Mouse (Mus musculus): ENCODE data around the gene Pfdn6. TPM values are rescaled to one million over a fixed set of nuclear protein-coding genes. Genes with fewer than 3 reads are reported as not detected.
A peak's percentile ranks its signal among the peaks of the same experiment; 100 is the strongest.

Pfdn6 gene
- polyA plus RNA-seq, 1 experiment from 2014 or later, result 151 TPM

DNA sequence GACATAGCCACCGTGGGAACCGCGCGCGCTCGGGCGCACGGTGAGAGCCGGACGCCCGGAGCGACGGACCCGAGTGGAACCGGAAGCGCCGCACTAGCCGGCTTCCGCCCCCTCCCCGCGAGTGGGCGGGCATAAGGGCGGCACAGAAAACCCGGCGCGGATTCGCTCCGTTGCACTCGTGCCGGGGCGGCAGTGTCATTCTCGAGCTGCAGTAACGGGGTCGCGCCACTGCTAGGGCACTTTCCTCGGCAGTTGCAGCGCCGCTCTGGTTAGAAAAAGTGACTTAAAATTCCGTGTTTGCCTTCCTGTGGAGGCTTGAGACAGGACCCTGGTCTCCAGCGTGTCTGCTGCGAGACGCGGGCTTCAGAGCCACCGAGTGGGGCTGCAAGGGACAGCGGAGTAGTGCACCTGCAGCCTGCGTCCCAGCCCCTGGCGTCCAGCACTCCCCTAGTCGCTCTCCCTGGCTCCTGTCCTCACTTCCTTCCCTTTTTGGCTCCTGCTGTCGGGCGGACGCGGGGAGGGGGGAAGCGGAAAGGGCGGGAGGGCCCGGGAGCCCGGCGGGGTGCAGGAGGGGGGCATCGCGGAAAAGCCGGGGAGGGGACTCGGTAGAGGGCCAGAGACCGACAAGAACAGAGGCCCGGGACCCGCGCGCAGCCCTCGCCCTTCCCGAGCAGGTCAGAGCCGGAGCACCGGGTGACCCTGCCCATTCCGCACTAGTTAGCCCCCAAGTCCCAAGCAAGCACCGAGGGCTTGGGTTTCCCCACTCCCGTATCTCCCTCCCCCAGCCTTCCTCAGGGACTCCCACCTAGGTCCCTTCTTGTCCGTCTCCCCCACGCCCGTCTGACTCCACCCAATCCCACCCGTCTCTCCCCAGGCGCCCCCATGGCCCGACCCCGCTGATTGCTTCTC is 10.5 kb downstream of the Pfdn6 start, which contains the start of gene Rgl2:
Gene Rgl2, plus strand, starts transcription at position 173 of the 909 bp plus-strand sequence.
- H3K4me3 ChIP-seq (ENCODE audit: low read length), result peak within 1 kb of the TSS; percentile 82
- peak within 1 kb of the TSS; percentile 94 for H3K4me2 ChIP-seq (ENCODE audit: low read depth, low read length)
- H3K36me3 ChIP-seq (ENCODE audit: control insufficient read depth, insufficient read depth, low read length), result peaks cover 8% of the 10 kb centered on the region
- no peaks in the 10 kb centered on the region for H3K9me3 ChIP-seq (ENCODE audit: control insufficient read depth, low read length)
- H3K27ac ChIP-seq (ENCODE audit: low read length), result peak within 1 kb of the TSS; percentile 99
- no peaks in the 10 kb centered on the region for H3K27me3 ChIP-seq (ENCODE audit: control insufficient read depth, insufficient read depth, low read depth, low read length)
- peaks cover 22% of the 10 kb centered on the region for H3K4me1 ChIP-seq (replicated peaks; ENCODE audit: control insufficient read depth, insufficient read depth, low read length)
- ATAC-seq (ENCODE audit: low read depth), result peak; percentile 87
- WGBS, result under 1% methylated on average over 70 of the region's 80 CpGs
- H3K9ac ChIP-seq (ENCODE audit: low read length), result peak within 1 kb of the TSS; percentile 91

DNA sequence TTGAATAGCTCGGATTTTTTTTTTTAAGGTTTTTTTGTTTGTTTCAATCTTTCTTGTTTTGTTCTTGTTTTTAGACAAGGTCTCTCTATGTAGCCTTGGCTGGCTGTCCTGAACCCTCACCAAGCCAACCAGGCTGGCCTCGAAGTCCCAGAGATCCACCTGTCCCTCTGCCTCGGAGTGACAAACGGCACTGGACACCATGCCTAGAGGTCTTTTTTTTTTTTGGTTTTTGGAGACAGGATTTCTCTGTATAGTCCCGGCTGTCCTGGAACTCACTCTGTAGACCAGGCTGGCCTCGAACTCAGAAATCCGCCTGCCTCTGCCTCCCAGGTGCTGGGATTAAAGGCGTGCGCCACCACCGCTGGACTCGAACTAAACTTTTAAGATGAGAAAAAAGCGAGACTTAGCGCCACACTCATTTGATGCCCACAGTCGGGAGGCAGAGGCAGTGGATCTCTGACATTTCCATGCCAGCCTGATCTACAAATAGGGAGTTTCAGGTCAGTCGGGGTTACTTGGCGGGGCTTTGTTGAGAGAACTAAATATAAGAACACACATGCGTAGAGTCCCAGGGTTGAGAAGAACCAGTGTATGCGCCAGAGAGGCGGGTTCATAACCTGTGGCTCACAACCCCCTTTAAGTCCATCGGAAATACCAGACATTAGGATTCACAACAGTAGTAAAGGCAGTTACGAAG is 11.7 kb downstream of the Pfdn6 start:
- Histone ChIP-seq H3K27ac (ENCODE audit: low read length) (no peak overlapping the region), H3K4me2 (ENCODE audit: low read depth, low read length) (peak overlapping the region; percentile 94), H3K4me3 (ENCODE audit: low read length) (peak overlapping the region; percentile 82), H3K9me3 (ENCODE audit: control insufficient read depth, low read length) (no peaks in the 10 kb centered on the region), H3K27me3 (ENCODE audit: control insufficient read depth, insufficient read depth, low read depth, low read length) (no peaks in the 10 kb centered on the region), H3K4me1 (replicated peaks; ENCODE audit: control insufficient read depth, insufficient read depth, low read length) (peaks cover 22% of the 10 kb centered on the region), H3K36me3 (ENCODE audit: control insufficient read depth, insufficient read depth, low read length) (peaks cover 8% of the 10 kb centered on the region), H3K9ac (ENCODE audit: low read length) (peak overlapping the region; percentile 91)
- WGBS, result 57% methylated on average over 21 of the region's 21 CpGs
- no peak for ATAC-seq (ENCODE audit: low read depth)

DNA sequence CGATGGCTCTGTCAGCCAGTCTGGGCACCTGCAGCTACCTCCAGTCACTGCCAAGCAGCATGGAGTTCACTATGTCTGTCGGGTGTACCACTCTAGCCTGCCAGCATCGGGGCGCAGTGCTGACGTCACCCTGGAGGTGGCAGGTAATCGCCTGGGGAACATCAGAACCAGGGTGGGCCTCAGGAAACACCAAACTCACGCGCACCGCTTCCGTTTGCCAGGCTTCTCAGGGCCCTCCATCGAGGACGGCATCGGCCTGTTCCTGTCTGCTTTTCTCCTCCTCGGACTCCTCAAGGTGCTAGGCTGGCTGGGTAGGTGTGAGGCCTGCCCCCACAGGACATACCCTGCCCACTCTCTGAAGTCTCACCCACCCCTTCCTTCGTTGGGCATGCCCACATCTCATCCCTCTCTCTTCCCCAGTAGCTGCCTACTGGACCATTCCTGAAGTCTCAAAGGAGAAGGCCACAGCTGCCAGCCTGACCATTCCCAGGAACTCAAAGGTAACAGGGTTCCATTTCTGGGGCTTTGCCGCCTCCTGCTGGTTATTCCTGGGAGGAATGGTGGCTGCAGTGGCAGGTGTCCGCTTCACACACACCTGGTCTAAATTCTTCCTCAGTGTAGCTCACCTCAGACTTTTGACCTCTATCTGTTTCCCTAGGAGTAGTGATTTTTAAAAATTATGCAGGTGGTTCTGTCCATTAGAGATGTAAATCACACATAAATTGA is 13.8 kb downstream of the Pfdn6 start:
- WGBS, result 69% methylated on average over 17 of the region's 17 CpGs
- H3K4me1 ChIP-seq (replicated peaks; ENCODE audit: control insufficient read depth, insufficient read depth, low read length), result peaks cover 20% of the 10 kb centered on the region

DNA sequence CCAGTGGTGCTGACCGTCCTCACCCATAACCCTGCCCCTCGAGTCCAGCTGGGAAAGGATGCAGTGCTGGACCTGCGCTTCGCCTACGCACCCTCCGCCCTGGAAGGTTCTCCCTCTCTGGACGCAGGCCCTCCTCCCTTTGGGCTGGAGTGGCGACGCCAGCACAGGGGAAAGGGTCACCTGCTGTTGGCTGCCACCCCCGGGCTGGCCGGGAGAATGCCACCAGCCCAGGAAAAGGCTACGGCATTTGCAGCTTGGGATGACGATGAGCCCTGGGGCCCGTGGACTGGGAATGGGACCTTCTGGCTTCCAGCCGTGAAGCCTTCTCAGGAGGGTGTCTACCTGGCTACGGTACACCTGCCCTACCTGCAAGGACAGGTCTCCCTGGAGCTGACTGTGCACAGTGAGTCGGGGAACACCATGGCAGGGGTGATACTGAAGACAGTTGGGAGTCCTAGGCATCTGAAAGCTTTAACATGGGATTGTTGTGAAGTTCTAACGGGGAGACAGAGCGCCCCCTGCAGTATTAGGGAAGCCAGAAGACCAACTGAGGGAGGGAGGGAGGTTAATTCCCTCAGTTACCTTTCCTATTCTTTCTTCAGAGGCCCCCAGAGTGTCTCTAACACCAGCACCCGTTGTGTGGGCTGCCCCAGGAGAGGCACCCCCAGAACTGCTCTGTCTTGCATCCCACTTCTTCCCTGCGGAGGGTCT is 14.6 kb downstream of the Pfdn6 start:
- Histone ChIP-seq H3K4me3 (ENCODE audit: low read length) (no peak overlapping the region), H3K9me3 (ENCODE audit: control insufficient read depth, low read length) (no peaks in the 10 kb centered on the region), H3K9ac (ENCODE audit: low read length) (no peak overlapping the region), H3K4me1 (replicated peaks; ENCODE audit: control insufficient read depth, insufficient read depth, low read length) (peaks cover 12% of the 10 kb centered on the region), H3K36me3 (ENCODE audit: control insufficient read depth, insufficient read depth, low read length) (peaks cover 5% of the 10 kb centered on the region), H3K27ac (ENCODE audit: low read length) (no peak overlapping the region), H3K27me3 (ENCODE audit: control insufficient read depth, insufficient read depth, low read depth, low read length) (no peaks in the 10 kb centered on the region), H3K4me2 (ENCODE audit: low read depth, low read length) (no peak overlapping the region)
- ATAC-seq (ENCODE audit: low read depth), result no peak
- 78% methylated on average over 21 of the region's 21 CpGs for WGBS

More for the DNA sequence above, 13.8 kb downstream of the Pfdn6 start:
- no peak overlapping the region for H3K9ac ChIP-seq (ENCODE audit: low read length)
- H3K27me3 ChIP-seq (ENCODE audit: control insufficient read depth, insufficient read depth, low read depth, low read length), result no peaks in the 10 kb centered on the region
- peaks cover 5% of the 10 kb centered on the region for H3K36me3 ChIP-seq (ENCODE audit: control insufficient read depth, insufficient read depth, low read length)
- ATAC-seq (ENCODE audit: low read depth), result no peak
- no peak overlapping the region for H3K4me2 ChIP-seq (ENCODE audit: low read depth, low read length)
- no peak overlapping the region for H3K4me3 ChIP-seq (ENCODE audit: low read length)
- H3K9me3 ChIP-seq (ENCODE audit: control insufficient read depth, low read length), result no peaks in the 10 kb centered on the region
- H3K27ac ChIP-seq (ENCODE audit: low read length), result no peak overlapping the region

DNA sequence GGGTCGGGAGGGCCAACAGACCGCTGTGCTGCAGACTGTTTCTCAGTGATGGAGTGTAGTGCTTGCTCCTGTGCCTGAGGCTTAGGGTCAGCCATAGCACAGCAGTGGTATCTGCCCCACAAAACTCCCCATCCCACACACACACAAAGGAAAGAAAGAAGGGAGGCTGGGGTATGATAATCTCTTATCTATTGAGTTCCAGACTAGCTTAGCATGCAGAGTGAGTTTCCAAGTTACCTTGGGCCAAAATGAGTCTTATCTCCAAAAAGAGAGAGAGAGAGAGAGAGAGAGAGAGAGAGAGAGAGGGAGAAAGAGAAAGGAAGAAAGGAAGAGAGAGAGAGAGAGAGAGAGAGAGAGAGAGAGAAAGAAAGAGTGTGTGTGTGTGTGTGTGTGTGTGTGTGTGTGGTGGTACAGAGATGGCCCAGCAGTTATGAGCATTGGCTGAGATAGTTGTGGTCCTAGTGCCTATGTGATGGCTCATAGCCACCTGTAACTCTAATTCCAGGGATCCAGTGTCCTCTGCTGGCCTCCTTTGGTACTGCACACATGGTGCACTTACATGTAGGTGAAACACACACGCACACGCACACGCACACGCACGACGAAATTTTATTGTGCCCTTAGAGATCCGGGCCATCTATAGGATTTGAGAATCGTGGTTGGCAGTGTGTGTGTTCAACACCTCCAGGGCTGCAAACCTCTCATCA is 15.4 kb downstream of the Pfdn6 start:
- Histone ChIP-seq H3K4me2 (ENCODE audit: low read depth, low read length) (no peak overlapping the region), H3K4me1 (replicated peaks; ENCODE audit: control insufficient read depth, insufficient read depth, low read length) (peaks cover 11% of the 10 kb centered on the region), H3K27ac (ENCODE audit: low read length) (no peak overlapping the region), H3K9ac (ENCODE audit: low read length) (no peak overlapping the region), H3K9me3 (ENCODE audit: control insufficient read depth, low read length) (no peaks in the 10 kb centered on the region), H3K4me3 (ENCODE audit: low read length) (no peak overlapping the region), H3K27me3 (ENCODE audit: control insufficient read depth, insufficient read depth, low read depth, low read length) (no peaks in the 10 kb centered on the region), H3K36me3 (ENCODE audit: control insufficient read depth, insufficient read depth, low read length) (peaks cover 5% of the 10 kb centered on the region)
- ATAC-seq (ENCODE audit: low read depth), result no peak
- WGBS, result 78% methylated on average over 10 of the region's 10 CpGs

DNA sequence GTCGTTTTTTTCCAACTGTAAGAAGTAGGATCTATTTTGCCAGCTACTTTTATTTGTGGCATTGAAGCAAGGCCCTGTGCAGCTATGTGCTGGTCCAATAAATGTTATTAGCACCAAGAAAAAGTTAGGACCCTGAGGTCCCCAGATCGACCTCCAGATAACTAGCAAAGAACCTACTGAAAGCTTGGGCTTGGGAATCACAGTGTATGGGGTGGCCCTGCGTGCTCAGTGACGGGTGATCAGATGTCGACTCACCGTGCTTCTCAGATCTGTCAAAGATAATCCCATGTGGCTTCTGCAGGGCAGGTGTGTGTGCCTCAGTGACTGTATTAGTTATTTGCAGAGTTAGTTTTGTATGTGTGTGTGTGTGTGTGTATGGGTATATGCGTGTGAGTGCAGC is 18.8 kb downstream of the Pfdn6 start:
- no peak overlapping the region for H3K4me3 ChIP-seq (ENCODE audit: low read length)
- no peaks in the 10 kb centered on the region for H3K9me3 ChIP-seq (ENCODE audit: control insufficient read depth, low read length)
- H3K4me2 ChIP-seq (ENCODE audit: low read depth, low read length), result no peak overlapping the region
- H3K9ac ChIP-seq (ENCODE audit: low read length), result no peak overlapping the region
- no peak overlapping the region for H3K27ac ChIP-seq (ENCODE audit: low read length)
- H3K4me1 ChIP-seq (replicated peaks; ENCODE audit: control insufficient read depth, insufficient read depth, low read length), result peaks cover 15% of the 10 kb centered on the region
- 83% methylated on average over 7 of the region's 7 CpGs for WGBS
- no peak for ATAC-seq (ENCODE audit: low read depth)
- H3K36me3 ChIP-seq (ENCODE audit: control insufficient read depth, insufficient read depth, low read length), result peaks cover 13% of the 10 kb centered on the region
- H3K27me3 ChIP-seq (ENCODE audit: control insufficient read depth, insufficient read depth, low read depth, low read length), result no peaks in the 10 kb centered on the region

DNA sequence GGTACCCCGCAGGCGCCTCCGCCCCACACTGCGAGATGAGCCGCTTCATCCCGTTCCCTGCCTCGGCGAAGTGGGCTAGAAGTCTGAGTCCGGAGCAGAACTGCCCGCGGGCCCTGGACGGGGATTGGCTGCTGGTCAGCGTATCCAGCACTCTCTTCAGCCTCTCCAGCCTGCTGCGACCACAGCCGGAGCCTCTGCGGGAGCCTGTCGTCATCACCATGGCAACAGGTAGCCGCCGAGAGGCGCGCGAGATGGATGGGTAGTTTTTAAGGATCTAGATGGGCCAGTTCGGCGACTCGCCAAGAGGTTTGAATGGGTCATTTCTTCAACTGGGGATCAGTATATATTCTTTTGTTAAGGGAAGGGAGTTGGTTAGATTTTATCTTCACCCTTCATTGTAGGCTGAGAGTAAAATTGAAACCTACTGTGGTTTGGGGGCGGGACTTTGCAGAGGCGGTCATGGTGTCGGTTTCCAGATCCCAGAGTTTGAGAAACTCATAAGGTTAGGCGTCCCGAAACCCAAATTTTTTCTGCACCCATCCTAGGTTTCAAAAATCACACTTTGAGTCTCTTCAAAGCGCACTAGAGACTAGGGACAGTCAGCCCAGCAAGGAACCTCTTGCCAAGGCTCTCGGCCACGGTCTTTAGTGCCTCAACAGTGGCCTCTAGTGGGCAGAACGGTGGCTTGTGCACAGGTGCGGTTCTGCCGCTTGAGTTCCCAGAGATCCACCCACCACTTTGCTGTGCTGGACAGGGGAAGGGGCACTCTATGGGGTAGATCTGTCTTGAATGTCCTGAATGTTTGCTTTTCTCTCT is 19.7 kb downstream of the Pfdn6 start:
- H3K27ac ChIP-seq (ENCODE audit: low read length), result peak overlapping the region; percentile 88
- no peaks in the 10 kb centered on the region for H3K27me3 ChIP-seq (ENCODE audit: control insufficient read depth, insufficient read depth, low read depth, low read length)
- ATAC-seq (ENCODE audit: low read depth), result peak; percentile 59
- H3K4me2 ChIP-seq (ENCODE audit: low read depth, low read length), result peak overlapping the region; percentile 98
- peaks cover 13% of the 10 kb centered on the region for H3K36me3 ChIP-seq (ENCODE audit: control insufficient read depth, insufficient read depth, low read length)
- peak overlapping the region; percentile 88 for H3K9ac ChIP-seq (ENCODE audit: low read length)
- H3K9me3 ChIP-seq (ENCODE audit: control insufficient read depth, low read length), result no peaks in the 10 kb centered on the region
- H3K4me3 ChIP-seq (ENCODE audit: low read length), result peak overlapping the region; percentile 84
- under 1% methylated on average over 36 of the region's 36 CpGs for WGBS
- H3K4me1 ChIP-seq (replicated peaks; ENCODE audit: control insufficient read depth, insufficient read depth, low read length), result peaks cover 16% of the 10 kb centered on the region
